In the genomic region with DNA sequence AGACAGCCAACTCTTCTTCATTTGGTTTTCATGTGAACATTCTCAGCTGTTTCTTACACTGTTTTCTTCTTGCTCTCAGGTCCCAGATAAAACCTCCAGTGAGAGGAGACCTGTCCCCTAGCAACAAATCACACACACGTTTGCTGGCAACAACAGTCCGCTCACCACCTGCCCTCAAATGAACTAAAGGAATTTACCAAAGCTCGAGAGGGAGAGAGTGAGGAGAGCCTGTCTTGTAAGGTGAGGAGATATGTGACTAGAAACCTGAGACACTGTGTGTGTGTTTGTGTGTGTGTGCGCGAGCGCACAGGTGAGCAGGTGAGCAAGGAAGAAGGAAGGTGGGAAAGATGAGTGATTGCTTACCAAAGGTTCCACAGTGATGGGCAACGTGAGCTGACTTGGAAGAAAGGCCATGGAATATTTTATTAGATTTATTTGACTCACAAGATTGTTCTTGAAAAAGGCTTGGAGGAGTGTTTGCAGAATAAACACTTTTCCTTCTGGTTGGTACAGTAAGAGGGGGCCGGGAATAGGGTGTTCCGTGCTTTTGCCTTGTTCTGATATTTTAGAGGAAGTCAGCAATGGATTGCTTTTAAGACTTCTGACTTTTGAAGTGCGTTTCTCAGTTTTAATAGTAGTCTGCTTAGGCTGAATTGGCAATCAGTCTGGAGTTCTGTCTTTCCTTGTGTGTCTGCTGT, we compare ENCODE assay signal across 13 mouse cellular contexts.
"Had no signal": no experiment of that assay in that cellular context is flagged by ENCODE, and none has a peak within 500 bp of the region (broad histone marks: within the 10 kb centered on the region; RNA-seq: fewer than 3 reads in every experiment).

No protein-coding gene starts in this region.

- ATAC-seq: intestine, embryonic 15.5 days had no signal

- DNase-seq: kidney, adult 18-20 months; kidney, postnatal 10 days; kidney, postnatal 4 days; liver; midbrain, embryonic 14.5 days; thymus, postnatal 4 days had no signal

- H3K9me3 ChIP-seq: intestine, embryonic 15.5 days; limb, embryonic 12.5 days; lung, embryonic 15.5 days; midbrain, embryonic 10.5 days had no signal

- H3K9ac ChIP-seq: intestine, embryonic 15.5 days; limb, embryonic 12.5 days; liver, embryonic 14.5 days; lung, embryonic 15.5 days had no signal

- H3K4me2 ChIP-seq: intestine, embryonic 15.5 days; limb, embryonic 12.5 days; lung, embryonic 15.5 days had no signal

- H3K27me3 ChIP-seq: intestine, embryonic 15.5 days; limb, embryonic 12.5 days; lung, embryonic 15.5 days had no signal

- H3K4me3 ChIP-seq: intestine, embryonic 15.5 days; limb, embryonic 12.5 days; lung, embryonic 15.5 days; midbrain, embryonic 10.5 days; myocyte had no signal

- H3K27ac ChIP-seq: intestine, embryonic 15.5 days; limb, embryonic 12.5 days; liver, embryonic 14.5 days; lung, embryonic 15.5 days; midbrain, embryonic 10.5 days; stomach, postnatal 0 days had no signal

- H3K36me3 ChIP-seq: intestine, embryonic 15.5 days; limb, embryonic 12.5 days; lung, embryonic 15.5 days; midbrain, embryonic 10.5 days had no signal

- H3K4me1 ChIP-seq: intestine, embryonic 15.5 days; limb, embryonic 12.5 days; lung, embryonic 15.5 days; midbrain, embryonic 10.5 days had no signal
